Mouse (Mus musculus) brain, embryonic 14.5 days (tissue): ENCODE measurements around the gene Tdrd1. TPM values are rescaled to one million over a fixed set of nuclear protein-coding genes. Genes with fewer than 3 reads are reported as not detected.

Experiments used
- DNase-seq: peaks from one replicate; pipeline ENCODE4 v3.0.0-alpha.2; 2011; ENCODE audit warnings: low read depth
- CTCF ChIP-seq: fragments of 200-500 bp; IDR thresholded peaks from 2 replicates; pipeline ENCODE4 v1.5.1; 2012; ENCODE audit warnings: inconsistent platforms, mild to moderate bottlenecking, moderate library complexity, borderline replicate concordance; ENCODE audit not compliant: insufficient read depth, insufficient read length; ENCODE audit errors: extremely low read depth
- POLR2A ChIP-seq: fragments of 200-500 bp; IDR thresholded peaks from 2 replicates; pipeline ENCODE4 v1.6.1; 2012; ENCODE audit warnings: mild to moderate bottlenecking, inconsistent platforms, borderline replicate concordance; ENCODE audit not compliant: poor library complexity, insufficient read depth, insufficient read length, severe bottlenecking; ENCODE audit errors: extremely low read depth
- polyA plus RNA-seq: library from polyadenylated mRNA; depleted of rRNA; stranded (reverse); fragments of >200 nt; gene quantifications from 2 replicates; pipeline ENCODE4 v1.2.3, GENCODE M21; 2012

The Tdrd1 gene
- polyA plus RNA-seq, 1 experiment, result 1.0 TPM

GRCm38 (mm10) chr19:56810641-56811146 lies 15.3 kb upstream of the Tdrd1 start:
- TF ChIP-seq POLR2A, result no peak
- no peak for TF ChIP-seq CTCF
- no peak for DNase-seq

- DNase-seq, result peak; percentile 54
- peak; percentile 66 for TF ChIP-seq CTCF
- TF ChIP-seq POLR2A, result no peak
These were observed 14.4 kb upstream of the Tdrd1 start for GRCm38 (mm10) chr19:56811590-56811989.

- TF ChIP-seq CTCF (no peak), POLR2A (no peak)
- DNase-seq, result no peak
These were observed 12.6 kb upstream of the Tdrd1 start for GRCm38 (mm10) chr19:56813360-56813759.

- TF ChIP-seq CTCF, result no peak
- TF ChIP-seq POLR2A, result no peak
- DNase-seq, result peak; percentile 69
These were observed 8.0 kb upstream of the Tdrd1 start for GRCm38 (mm10) chr19:56817851-56818526.

GRCm38 (mm10) chr19:56821040-56821797 lies 4.8 kb upstream of the Tdrd1 start:
- no peak for TF ChIP-seq POLR2A
- no peak for TF ChIP-seq CTCF
- DNase-seq, result peak; percentile 53

GRCm38 (mm10) chr19:56821798-56822447 lies 4.1 kb upstream of the Tdrd1 start, which contains the start of gene Ccdc186:
TSS of gene Ccdc186 (minus strand) at chr19:56822190.
- peak; percentile 98 for DNase-seq
- no peak for TF ChIP-seq CTCF
- TF ChIP-seq POLR2A, result peak; percentile 56; the same call in 1 of the 2 replicates

GRCm38 (mm10) chr19:56822448-56822836 lies 3.6 kb upstream of the Tdrd1 start:
- TF ChIP-seq POLR2A (no peak), CTCF (no peak)
- DNase-seq, result no peak

- no peak for TF ChIP-seq CTCF
- no peak for DNase-seq
These were observed 2.3 kb downstream of the Tdrd1 start for GRCm38 (mm10) chr19:56828305-56828704.

GRCm38 (mm10) chr19:56829267-56829666 lies 3.3 kb downstream of the Tdrd1 start:
- no peak for TF ChIP-seq CTCF
- no peak for TF ChIP-seq POLR2A

GRCm38 (mm10) chr19:56830163-56830562 lies 4.2 kb downstream of the Tdrd1 start:
- DNase-seq, result no peak
- no peak for TF ChIP-seq POLR2A
- no peak for TF ChIP-seq CTCF

More at GRCm38 (mm10) chr19:56829267-56829666, 3.3 kb downstream of the Tdrd1 start:
- no peak for DNase-seq

- peak; percentile 90 for DNase-seq
These were observed 9.3 kb downstream of the Tdrd1 start for GRCm38 (mm10) chr19:56835340-56835739.

GRCm38 (mm10) chr19:56838942-56839706 lies 13.1 kb downstream of the Tdrd1 start:
- no peak for DNase-seq
- peak; percentile 20; the same call in 1 of the 2 replicates for TF ChIP-seq CTCF
- no peak for TF ChIP-seq POLR2A

More at GRCm38 (mm10) chr19:56835340-56835739, 9.3 kb downstream of the Tdrd1 start:
- no peak for TF ChIP-seq CTCF
- TF ChIP-seq POLR2A, result no peak
